Mouse (Mus musculus): ENCODE results near the gene Samd4b.

- no peak for TF ChIP-seq CTCF (IDR thresholded peaks at IDR 0.05; ENCODE audit: borderline replicate concordance, extremely low read depth, insufficient read depth, insufficient read length)
- no peak for TF ChIP-seq POLR2A (IDR thresholded peaks at IDR 0.05; ENCODE audit: borderline replicate concordance, extremely low read depth, insufficient read depth, insufficient read length, poor library complexity, severe bottlenecking)
Observed at GRCm38 (mm10) chr7:28355221-28355620, 242.7 kb downstream of the Samd4b start.

All from brain, embryonic 14.5 days (tissue).